Mouse (Mus musculus): ENCODE results near the gene Rasd1. TPM values are rescaled to one million over a fixed set of nuclear protein-coding genes. Genes with fewer than 3 reads are reported as not detected.

The Rasd1 gene
- polyA plus RNA-seq (2012; rRNA removed) = 0.60 and 0.66 TPM in 2 replicates

GRCm38 (mm10) chr11:59964818-59965217 lies at the start of gene Rasd1:
Rasd1 (minus strand) TSS chr11:59964944.

DNA sequence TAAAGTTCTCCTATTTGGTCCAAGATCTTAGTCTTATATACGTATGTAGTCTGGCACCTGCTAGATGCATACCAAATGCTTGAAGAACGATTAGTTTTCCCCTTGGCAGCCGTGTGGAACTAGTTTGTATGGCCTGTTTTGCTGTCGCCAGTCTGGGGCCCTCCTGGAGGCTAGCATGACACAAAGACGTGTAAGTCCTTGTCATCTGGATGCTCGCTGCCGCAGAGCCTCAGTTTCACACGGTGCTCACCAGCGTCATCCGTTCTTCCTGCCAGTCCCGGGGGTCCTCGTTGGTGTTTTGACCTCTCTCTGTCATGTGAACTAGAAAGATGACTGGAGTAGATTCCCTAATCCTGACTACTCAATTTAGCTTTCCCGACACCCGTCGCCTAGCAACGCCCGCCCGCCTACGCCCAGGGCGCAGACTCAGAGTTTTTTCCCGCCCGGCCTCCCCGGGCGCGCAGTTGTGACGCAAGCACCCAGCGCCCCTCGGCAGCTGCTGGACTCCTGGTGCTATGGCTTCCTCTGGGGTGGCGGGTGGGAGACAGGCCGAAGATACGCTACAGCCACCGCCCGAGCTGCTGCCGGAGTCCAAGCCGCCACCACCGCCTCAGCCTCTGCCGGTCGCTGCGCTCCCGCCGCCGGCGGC lies 16.9 kb downstream of the Rasd1 start, which contains the start of gene Med9:
TSS of gene Med9 (plus strand) at position 455 of the 649 bp plus-strand sequence.

Other genes starting within 250 kb of the Rasd1 start
- gene Pld6, start 177.3 kb downstream of the Rasd1 start, polyA plus RNA-seq (2012; rRNA removed) = 3.5 and 4.5 TPM in 2 replicates
- gene Flcn, start 154.9 kb downstream of the Rasd1 start, polyA plus RNA-seq (2012; rRNA removed) = 44.7 and 47.7 TPM in 2 replicates
- 48.0 and 48.8 TPM in 2 replicates for gene Nt5m, start 125.5 kb downstream of the Rasd1 start, polyA plus RNA-seq (2012; rRNA removed)
- 92.3 and 97.7 TPM in 2 replicates for gene Cops3, start 125.1 kb downstream of the Rasd1 start, polyA plus RNA-seq (2012; rRNA removed)
- gene Med9, start 16.7 kb downstream of the Rasd1 start, polyA plus RNA-seq (2012; rRNA removed) = 21.7 and 22.9 TPM in 2 replicates
- 6.0 and 7.0 TPM in 2 replicates for gene Pemt, start 81.5 kb upstream of the Rasd1 start, polyA plus RNA-seq (2012; rRNA removed)
- 66.5 and 72.2 TPM in 2 replicates for gene Rai1, start 140.1 kb upstream of the Rasd1 start, polyA plus RNA-seq (2012; rRNA removed)

Data from central nervous system, embryonic 14 days (tissue).